Mouse (Mus musculus) stomach, postnatal 0 days (tissue): ENCODE measurements around the gene Slc1a1.

Experiments
- CTCF ChIP-seq: IDR thresholded peaks from 2 replicates; pipeline ENCODE4 v1.5.1; 2016; ENCODE audit warnings: antibody characterized with exemption, low read depth, mild to moderate bottlenecking, moderate library complexity
- EP300 ChIP-seq: optimal IDR thresholded peaks from 2 replicates; pipeline ENCODE3; 2016; ENCODE audit warnings: antibody characterized with exemption

- TF ChIP-seq EP300 (no peak), CTCF (no peak)
Measured at GRCm38 (mm10) chr19:28946782-28947181, 111.9 kb downstream of the Slc1a1 start.
